Mouse (Mus musculus) liver, adult 2 months (tissue): ENCODE results near the gene Axdnd1. TPM values are rescaled to one million over a fixed set of nuclear protein-coding genes. Genes with fewer than 3 reads are reported as not detected.
A peak's percentile ranks its signal among the peaks of the same experiment; 100 is the strongest.

Source experiments
- DNase-seq: peaks from one replicate; pipeline ENCODE4 v3.0.0-alpha.2; 2011; ENCODE audit warnings: low read depth, low spot score; ENCODE audit errors: extremely low read depth
- H3K27ac ChIP-seq: fragments of 200-500 bp; replicated peaks from 2 replicates; pipeline ENCODE4 v1.5.1; 2012; ENCODE audit warnings: low read depth, mild to moderate bottlenecking, control low read depth, inconsistent platforms, low read length; ENCODE audit not compliant: insufficient read depth
- H3K27me3 ChIP-seq: fragments of 200-500 bp; 2 replicates; pipeline ENCODE4 v1.6.1; 2012; ENCODE audit warnings: mild to moderate bottlenecking, moderate library complexity, low read length, inconsistent platforms; ENCODE audit not compliant: control insufficient read depth, insufficient read depth
- H3K36me3 ChIP-seq: fragments of 200-500 bp; 2 replicates; pipeline ENCODE4 v1.6.1; 2012; ENCODE audit warnings: low read length, inconsistent platforms; ENCODE audit not compliant: control insufficient read depth, insufficient read depth
- H3K4me1 ChIP-seq: fragments of 200-500 bp; 2 replicates; pipeline ENCODE4 v1.6.1; 2011; ENCODE audit warnings: low read length; ENCODE audit not compliant: control insufficient read depth, insufficient read depth
- H3K4me3 ChIP-seq: fragments of 200-500 bp; 2 replicates; pipeline ENCODE4 v1.5.1; 2011; ENCODE audit warnings: low read depth, mild to moderate bottlenecking, control low read depth, low read length, moderate library complexity; ENCODE audit not compliant: insufficient read depth
- H3K79me2 ChIP-seq: fragments of 200-500 bp; 2 replicates; pipeline ENCODE4 v1.6.1; 2012; ENCODE audit warnings: inconsistent platforms, mild to moderate bottlenecking, low read length, moderate library complexity; ENCODE audit not compliant: control insufficient read depth, insufficient read depth
- H3K9ac ChIP-seq: fragments of 200-500 bp; 2 replicates; pipeline ENCODE4 v1.6.1; 2012; ENCODE audit warnings: low read depth, mild to moderate bottlenecking, control low read depth, inconsistent platforms, low read length
- CTCF ChIP-seq: fragments of 200-500 bp; IDR thresholded peaks from 2 replicates; pipeline ENCODE4 v1.5.1; 2011; ENCODE audit warnings: low read depth, low read length, control low read depth
- POLR2A ChIP-seq: fragments of 200-500 bp; IDR thresholded peaks from 2 replicates; pipeline ENCODE4 v1.6.1; 2011; ENCODE audit warnings: low read length, control low read depth; ENCODE audit not compliant: insufficient read depth; ENCODE audit errors: extremely low read depth
- whole genome bisulfite sequencing: fragments of 180-500 bp; shearing (Covaris S2); methylation state at CpG from one replicate; pipeline ENCODE4 v1.1.7; 2018; 5-methylcytosine and 5-hydroxymethylcytosine counted together
- polyA plus RNA-seq: library from polyadenylated mRNA; depleted of rRNA; stranded (reverse); fragments of >200 nt; gene quantifications from 2 replicates; pipeline ENCODE4 v1.2.3, GENCODE M21; 2012
- total RNA-seq: library from RNA; depleted of rRNA; stranded (reverse); fragments of >200 nt; gene quantifications from 2 replicates; pipeline ENCODE4 v1.2.3, GENCODE M21; 2014

The Axdnd1 gene
- total and polyA plus RNA-seq, 2 experiments = not detected

- H3K79me2 ChIP-seq = no peaks in the 10 kb centered on the region
- H3K4me3 ChIP-seq = no peak overlapping the region
- no peak overlapping the region for H3K9ac ChIP-seq
- WGBS = 15% methylated on average over 8 of the region's 8 CpGs
- peak overlapping the region; percentile 12; the same call in 1 of the 2 replicates for H3K27ac ChIP-seq
- H3K27me3 ChIP-seq = peaks cover 18% of the 10 kb centered on the region
- TF ChIP-seq CTCF (no peak), POLR2A (no peak)
- H3K4me1 ChIP-seq = peaks cover 9% of the 10 kb centered on the region
- peak; percentile 90 for DNase-seq
- no peaks in the 10 kb centered on the region for H3K36me3 ChIP-seq
Measured at GRCm38 (mm10) chr1:156458391-156459060, 37.6 kb upstream of the Axdnd1 start.

- no peak for TF ChIP-seq POLR2A
- TF ChIP-seq CTCF = no peak
- Histone ChIP-seq H3K4me1 (peaks cover 3% of the 10 kb centered on the region), H3K27ac (no peak overlapping the region), H3K36me3 (no peaks in the 10 kb centered on the region), H3K4me3 (no peak overlapping the region), H3K27me3 (peaks cover 9% of the 10 kb centered on the region), H3K9ac (no peak overlapping the region), H3K79me2 (no peaks in the 10 kb centered on the region)
- no peak for DNase-seq
- WGBS = 96% methylated on average over 2 of the region's 2 CpGs
Measured at GRCm38 (mm10) chr1:156455005-156455758, 34.2 kb upstream of the Axdnd1 start.

DNA sequence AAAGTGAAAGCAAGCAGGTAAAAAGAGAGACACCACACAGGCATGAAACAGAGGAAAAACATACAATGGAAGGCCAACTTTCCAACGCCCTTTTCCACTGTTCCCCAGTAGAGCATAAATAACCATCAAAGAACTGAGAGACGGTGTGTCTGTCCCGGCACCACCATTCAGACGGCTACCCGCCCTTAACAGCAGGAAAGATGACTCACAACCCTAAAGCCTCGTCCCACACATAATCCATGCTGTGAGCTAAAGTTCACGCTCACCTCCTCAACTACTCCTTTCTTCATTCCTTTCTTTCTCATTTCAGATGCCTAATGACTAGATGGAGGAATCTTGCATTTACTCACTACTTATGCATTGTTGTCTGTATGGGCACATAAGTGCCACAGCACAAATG, 33.4 kb upstream of the Axdnd1 start:
- no peak for TF ChIP-seq CTCF

DNA sequence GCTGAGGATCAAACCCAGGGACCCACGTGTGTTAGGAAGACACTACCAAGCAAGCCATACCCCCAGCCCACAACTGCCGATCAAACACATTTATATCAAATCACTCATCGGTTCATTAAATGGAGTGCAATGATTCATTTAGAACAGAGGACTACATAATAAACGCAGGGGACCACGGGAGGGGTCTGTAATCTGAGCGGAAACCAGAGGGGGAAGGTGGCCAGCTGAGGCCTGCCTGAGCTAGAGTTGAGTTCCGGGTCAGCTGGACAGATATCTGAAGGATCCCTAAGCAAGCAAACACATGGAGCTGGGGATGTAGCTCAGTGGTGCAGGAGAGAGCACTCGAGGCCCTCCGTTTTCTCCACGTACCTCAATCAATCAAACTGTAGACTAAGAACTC, 32.9 kb upstream of the Axdnd1 start:
- Histone ChIP-seq H3K79me2 (no peaks in the 10 kb centered on the region), H3K27me3 (peaks cover 11% of the 10 kb centered on the region), H3K4me3 (no peak overlapping the region), H3K36me3 (no peaks in the 10 kb centered on the region), H3K27ac (no peak overlapping the region), H3K4me1 (peaks cover 3% of the 10 kb centered on the region; the same call in 1 of the 2 replicates), H3K9ac (no peak overlapping the region)
- TF ChIP-seq CTCF (no peak), POLR2A (no peak)
- no peak for DNase-seq
- 79% methylated on average over 10 of the region's 10 CpGs for WGBS

More for the DNA sequence above, 33.4 kb upstream of the Axdnd1 start:
- H3K27me3 ChIP-seq = peaks cover 11% of the 10 kb centered on the region
- no peak for DNase-seq
- H3K9ac ChIP-seq = no peak overlapping the region
- H3K4me3 ChIP-seq = no peak overlapping the region
- no peaks in the 10 kb centered on the region for H3K36me3 ChIP-seq
- WGBS = 86% methylated on average over 7 of the region's 7 CpGs
- H3K4me1 ChIP-seq = peaks cover 3% of the 10 kb centered on the region; the same call in 1 of the 2 replicates
- no peak overlapping the region for H3K27ac ChIP-seq
- H3K79me2 ChIP-seq = no peaks in the 10 kb centered on the region

- no peak overlapping the region for H3K4me3 ChIP-seq
- 65% methylated on average over 4 of the region's 4 CpGs for WGBS
- no peaks in the 10 kb centered on the region for H3K36me3 ChIP-seq
- no peaks in the 10 kb centered on the region for H3K4me1 ChIP-seq
- peaks cover 5% of the 10 kb centered on the region; the same call in 1 of the 2 replicates for H3K27me3 ChIP-seq
- no peak overlapping the region for H3K27ac ChIP-seq
- peak; percentile 32 for DNase-seq
- H3K9ac ChIP-seq = no peak overlapping the region
- no peak for TF ChIP-seq CTCF
- no peaks in the 10 kb centered on the region for H3K79me2 ChIP-seq
Measured at GRCm38 (mm10) chr1:156450478-156450877, 29.5 kb upstream of the Axdnd1 start.

DNA sequence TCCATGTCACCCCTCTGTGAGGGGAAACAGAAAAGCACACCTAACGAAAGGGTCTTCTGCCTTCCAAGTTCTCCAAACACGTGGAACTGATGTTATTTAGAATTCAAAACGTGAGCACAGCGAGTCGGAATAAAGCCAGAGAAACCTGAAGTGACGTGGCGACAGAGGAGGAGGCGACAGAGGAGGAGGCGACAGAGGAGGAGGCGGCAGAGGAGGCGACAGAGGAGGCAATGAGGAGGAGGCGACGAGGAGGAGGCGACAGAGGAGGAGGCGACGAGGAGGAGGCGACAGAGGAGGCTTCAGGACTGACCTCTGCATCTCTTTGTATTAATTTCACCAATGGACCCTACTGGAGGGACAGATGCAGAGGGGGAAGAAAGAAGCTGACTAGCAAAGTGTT, 28.7 kb upstream of the Axdnd1 start:
- TF ChIP-seq CTCF (no peak), POLR2A (no peak)
- DNase-seq = no peak
- Histone ChIP-seq H3K27ac (no peak overlapping the region), H3K4me1 (no peaks in the 10 kb centered on the region), H3K36me3 (no peaks in the 10 kb centered on the region), H3K4me3 (no peak overlapping the region), H3K27me3 (0 out of 2 replicates have a peak, but pooled peaks cover 3% of the 10 kb centered on the region), H3K9ac (no peak overlapping the region; the same call in 1 of the 2 replicates), H3K79me2 (no peaks in the 10 kb centered on the region)
- 88% methylated on average over 17 of the region's 17 CpGs for WGBS
